Mouse (Mus musculus): ENCODE data around the gene Cltb.

DNA sequence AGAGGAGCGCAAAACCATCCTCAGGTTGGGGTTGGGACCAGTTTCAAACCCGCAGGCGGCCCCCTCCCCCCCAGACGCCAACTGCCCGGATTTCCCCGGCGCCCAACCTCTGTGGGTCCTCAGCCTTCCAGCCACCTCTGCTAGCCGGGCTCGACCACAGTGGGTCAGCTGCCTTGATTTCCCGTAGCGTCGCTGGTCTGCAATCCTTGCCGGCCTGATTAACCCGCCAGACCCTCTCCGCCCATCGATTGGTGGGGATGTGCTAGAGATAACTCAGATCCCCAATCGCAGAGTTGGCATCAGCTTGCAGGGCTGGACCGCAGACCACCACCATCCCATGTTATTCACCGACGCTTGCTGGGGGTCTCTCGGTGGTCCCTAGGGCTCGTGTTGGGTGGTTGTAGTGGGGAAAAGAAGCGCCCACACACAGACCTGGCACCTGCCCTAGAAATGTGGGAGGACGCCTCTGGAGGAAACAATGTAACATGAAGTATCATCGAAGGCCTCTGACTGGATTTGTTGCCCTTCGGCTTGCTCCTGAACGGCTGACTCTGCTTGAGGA lies 10.9 kb upstream of the Cltb start:
- TF ChIP-seq EP300 (IDR thresholded peaks at IDR 0.05; ENCODE audit: low read depth) (no peak), CTCF (IDR thresholded peaks at IDR 0.05; ENCODE audit: low read depth) (no peak)

Data from liver, postnatal 0 days (tissue).